Mouse (Mus musculus) E14TG2a.4 (cell line): ENCODE results near the gene Gm49395.

Source experiments
- H3K27me3 ChIP-seq: 2 replicates; pipeline ENCODE4 v1.6.1; 2014; ENCODE audit warnings: low read length, control low read depth; ENCODE audit not compliant: insufficient read depth
- H3K36me3 ChIP-seq: 2 replicates; pipeline ENCODE4 v1.6.1; 2014; ENCODE audit warnings: low read length, control low read depth; ENCODE audit not compliant: insufficient read depth
- H3K4me1 ChIP-seq: replicated peaks from 2 replicates; pipeline ENCODE4 v1.6.1; 2014; ENCODE audit warnings: low read depth, low read length, control low read depth
- H3K4me3 ChIP-seq: replicated peaks from 2 replicates; pipeline ENCODE4 v1.5.1; 2014; ENCODE audit warnings: mild to moderate bottlenecking, low read length
- H3K9me3 ChIP-seq: 2 replicates; pipeline ENCODE4 v1.6.1; 2014; ENCODE audit warnings: low read length, control low read depth
- CTCF ChIP-seq: conservative IDR thresholded peaks from 2 replicates; pipeline ENCODE4 v1.5.1; 2014; ENCODE audit warnings: low read length
- NANOG ChIP-seq: IDR thresholded peaks from 2 replicates; pipeline ENCODE4 v1.6.1; 2014; ENCODE audit warnings: borderline replicate concordance, low read length, mixed read lengths
- POU5F1 ChIP-seq: IDR thresholded peaks from 2 replicates; pipeline ENCODE4 v1.6.1; 2014; ENCODE audit warnings: low read length, borderline replicate concordance

Gene Gm49395

DNA sequence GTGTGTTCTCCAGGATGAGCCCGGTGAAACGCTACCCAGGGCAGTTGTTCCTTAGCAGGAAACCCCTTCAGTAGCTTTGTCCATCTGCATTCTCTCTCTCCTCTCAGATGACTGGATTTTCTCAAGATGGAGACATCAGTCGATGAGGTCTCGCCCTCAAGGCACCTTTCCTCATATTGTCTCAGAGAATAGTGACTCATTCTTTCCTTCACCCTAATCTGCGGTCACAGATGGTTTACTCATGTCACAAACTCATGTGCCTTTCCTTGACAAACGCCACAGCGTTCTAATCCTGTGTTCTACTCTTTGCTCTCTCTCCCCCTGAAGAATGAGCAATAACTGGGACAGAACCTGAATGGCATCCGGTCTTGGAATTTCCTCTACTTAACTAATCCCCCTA is 5.7 kb upstream of the Gm49395 start:
- Histone ChIP-seq H3K9me3 (peaks cover 15% of the 10 kb centered on the region), H3K27me3 (peaks cover 33% of the 10 kb centered on the region), H3K36me3 (no peaks in the 10 kb centered on the region), H3K4me3 (no peak overlapping the region), H3K4me1 (peaks cover 12% of the 10 kb centered on the region; the same call in 1 of the 2 replicates)
- TF ChIP-seq CTCF (no peak), POU5F1 (no peak), NANOG (no peak)

- Histone ChIP-seq H3K27me3 (peaks cover 43% of the 10 kb centered on the region), H3K9me3 (peaks cover 15% of the 10 kb centered on the region), H3K4me3 (no peak overlapping the region), H3K36me3 (no peaks in the 10 kb centered on the region), H3K4me1 (peaks cover 14% of the 10 kb centered on the region; the same call in 1 of the 2 replicates)
- TF ChIP-seq CTCF, result no peak
- no peak for TF ChIP-seq POU5F1
- no peak for TF ChIP-seq NANOG
These were observed 4.5 kb upstream of the Gm49395 start for GRCm38 (mm10) chr13:115106183-115106582.

DNA sequence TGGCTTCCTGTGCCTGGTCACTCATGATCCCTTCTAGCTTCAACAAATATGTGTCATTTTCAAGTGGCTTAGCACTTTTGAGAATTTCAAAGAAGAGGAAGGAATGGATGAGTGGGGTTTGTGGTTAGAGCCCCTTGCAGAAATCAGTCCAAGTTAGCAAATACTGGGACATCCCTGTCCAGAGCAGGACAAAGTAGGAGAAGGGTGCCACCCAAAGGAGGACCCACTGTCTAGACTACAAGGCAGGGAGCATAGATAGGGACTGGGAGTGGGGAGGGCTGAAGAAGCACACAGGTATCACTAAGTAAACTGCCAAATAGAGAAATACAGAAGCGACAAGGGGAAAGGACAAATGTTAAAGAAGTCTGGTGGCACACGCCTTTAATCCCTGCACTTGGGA is 1.0 kb upstream of the Gm49395 start:
- peaks cover 57% of the 10 kb centered on the region for H3K27me3 ChIP-seq
- peaks cover 32% of the 10 kb centered on the region for H3K4me1 ChIP-seq
- no peak for TF ChIP-seq NANOG
- TF ChIP-seq POU5F1, result no peak
- TF ChIP-seq CTCF, result no peak
- no peak overlapping the region for H3K4me3 ChIP-seq
- H3K9me3 ChIP-seq, result peaks cover 15% of the 10 kb centered on the region
- no peaks in the 10 kb centered on the region for H3K36me3 ChIP-seq

DNA sequence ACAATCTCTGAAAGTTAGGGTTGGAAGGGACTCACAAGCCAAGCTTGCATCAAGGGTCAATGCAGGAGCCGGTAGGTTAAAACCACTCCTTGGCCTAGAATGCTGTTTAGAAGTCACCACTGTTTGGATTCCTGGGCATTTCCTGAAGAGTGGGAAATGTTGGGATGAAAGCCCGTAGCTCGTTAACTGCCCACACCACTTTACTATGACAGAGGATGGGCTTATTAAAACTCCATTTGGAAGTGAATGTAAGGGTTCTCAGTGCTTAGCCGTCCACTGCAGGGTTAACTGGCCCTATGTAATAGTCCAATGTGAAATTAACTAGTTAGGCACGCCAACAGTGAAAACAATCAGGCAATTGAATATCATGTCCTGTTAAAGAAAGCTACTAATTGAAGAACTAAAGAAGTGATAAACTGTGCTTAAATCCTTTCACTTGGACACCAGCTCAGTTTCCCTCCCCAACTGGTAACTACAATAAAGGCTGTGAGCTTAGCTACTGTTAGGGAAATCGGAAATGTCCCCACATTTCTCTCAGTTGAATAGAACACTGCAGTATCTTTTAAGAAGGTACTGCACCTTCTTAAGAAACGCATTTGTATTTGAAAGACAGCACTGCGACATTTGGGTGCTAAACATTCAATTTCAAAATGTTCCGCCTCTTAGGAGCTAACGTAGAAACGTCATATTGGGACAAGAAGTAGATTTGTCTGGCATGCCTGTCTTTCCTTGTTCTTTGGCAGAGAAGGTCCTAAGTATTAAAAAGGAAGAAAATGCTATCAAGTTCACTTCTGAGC is 1.1 kb downstream of the Gm49395 start:
- TF ChIP-seq POU5F1 (no peak), CTCF (no peak), NANOG (peak; percentile 97)
- Histone ChIP-seq H3K27me3 (peaks cover 52% of the 10 kb centered on the region), H3K36me3 (no peaks in the 10 kb centered on the region), H3K4me1 (peaks cover 39% of the 10 kb centered on the region), H3K9me3 (peaks cover 15% of the 10 kb centered on the region), H3K4me3 (peak overlapping the region; percentile 79)

- Histone ChIP-seq H3K9me3 (peaks cover 13% of the 10 kb centered on the region), H3K4me1 (peaks cover 39% of the 10 kb centered on the region), H3K27me3 (peaks cover 56% of the 10 kb centered on the region), H3K36me3 (no peaks in the 10 kb centered on the region), H3K4me3 (no peak overlapping the region)
- TF ChIP-seq NANOG (no peak), POU5F1 (no peak), CTCF (no peak)
These were observed 2.3 kb downstream of the Gm49395 start for GRCm38 (mm10) chr13:115099381-115099780.

- peaks cover 39% of the 10 kb centered on the region for H3K4me1 ChIP-seq
- no peak overlapping the region for H3K4me3 ChIP-seq
- peaks cover 3% of the 10 kb centered on the region for H3K9me3 ChIP-seq
- no peaks in the 10 kb centered on the region for H3K36me3 ChIP-seq
- TF ChIP-seq NANOG, result no peak
- TF ChIP-seq CTCF, result no peak
- TF ChIP-seq POU5F1, result no peak
- peaks cover 51% of the 10 kb centered on the region for H3K27me3 ChIP-seq
These were observed 3.5 kb downstream of the Gm49395 start for GRCm38 (mm10) chr13:115098227-115098626.

DNA sequence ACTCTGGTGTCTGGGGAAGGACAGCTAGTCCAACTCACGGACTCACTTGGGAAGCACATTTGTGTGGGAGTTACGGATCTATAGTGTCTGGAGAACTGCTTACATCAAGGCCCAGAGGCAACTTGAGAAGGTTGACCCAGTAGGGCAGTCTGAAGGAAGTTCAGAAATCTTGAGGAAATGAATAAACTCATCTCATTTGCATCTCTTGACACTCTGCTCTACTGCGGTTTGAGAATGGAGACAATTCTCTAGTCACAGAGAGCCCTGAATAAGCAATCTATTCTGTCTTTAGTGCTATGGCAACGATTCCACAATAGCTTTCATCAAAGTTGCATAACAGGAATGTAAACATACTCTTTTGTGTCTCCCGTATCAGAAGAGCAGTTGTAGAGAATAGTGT is 4.8 kb downstream of the Gm49395 start:
- H3K4me1 ChIP-seq, result peaks cover 40% of the 10 kb centered on the region
- H3K9me3 ChIP-seq, result no peaks in the 10 kb centered on the region
- no peak overlapping the region for H3K4me3 ChIP-seq
- peaks cover 44% of the 10 kb centered on the region for H3K27me3 ChIP-seq
- TF ChIP-seq CTCF (no peak), POU5F1 (no peak), NANOG (no peak)
- no peaks in the 10 kb centered on the region for H3K36me3 ChIP-seq

DNA sequence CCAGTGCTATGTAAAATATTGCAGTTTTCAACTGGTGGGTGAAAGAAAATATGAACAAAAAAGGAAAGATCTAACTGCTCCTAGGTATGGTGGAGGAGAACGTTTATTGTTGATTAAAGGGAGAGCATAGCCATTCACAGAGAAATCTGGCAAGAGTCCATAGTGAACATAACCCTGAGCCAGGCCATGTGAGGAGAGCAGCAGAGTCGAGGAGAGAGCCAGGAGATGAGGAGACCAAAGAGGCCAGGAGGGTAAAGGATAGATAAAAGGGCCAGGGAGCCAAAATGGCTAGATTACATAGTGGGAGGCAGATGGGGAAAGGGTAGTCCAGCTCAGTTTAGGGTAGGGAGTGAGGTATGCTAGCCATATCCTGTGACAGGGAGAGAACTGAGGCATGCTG is 5.5 kb downstream of the Gm49395 start:
- peaks cover 37% of the 10 kb centered on the region for H3K27me3 ChIP-seq
- H3K4me3 ChIP-seq, result no peak overlapping the region
- peaks cover 45% of the 10 kb centered on the region for H3K4me1 ChIP-seq
- no peaks in the 10 kb centered on the region for H3K36me3 ChIP-seq
- TF ChIP-seq CTCF (no peak), POU5F1 (no peak), NANOG (no peak)
- no peaks in the 10 kb centered on the region for H3K9me3 ChIP-seq

GRCm38 (mm10) chr13:115095392-115095791 is 6.3 kb downstream of the Gm49395 start:
- Histone ChIP-seq H3K4me1 (peaks cover 45% of the 10 kb centered on the region), H3K36me3 (no peaks in the 10 kb centered on the region), H3K27me3 (peaks cover 31% of the 10 kb centered on the region), H3K9me3 (no peaks in the 10 kb centered on the region), H3K4me3 (no peak overlapping the region)
- no peak for TF ChIP-seq CTCF
- TF ChIP-seq POU5F1, result no peak
- TF ChIP-seq NANOG, result no peak
